Mouse (Mus musculus) adipose tissue, adult 10 weeks (tissue): ENCODE results near the gene Srp9. TPM values are rescaled to one million over a fixed set of nuclear protein-coding genes. Genes with fewer than 3 reads are reported as not detected.

ENCODE experiments used
- polyA plus RNA-seq: library from polyadenylated mRNA; stranded (reverse); fragments of 350-450 nt; fragmentation: Illumina TruSeq; extraction: RNeasy Lipid Tissue Mini Kit (QIAGEN cat#74804); gene quantifications from one replicate; pipeline ENCODE4 v1.2.3, GENCODE M21; 2014; ENCODE audit warnings: low read depth, low replicate concordance

Gene Srp9
- 117 TPM for polyA plus RNA-seq

GRCm38 (mm10) chr1:182124506-182124905, at the start of gene Srp9:
TSS of gene Srp9 (plus strand) at chr1:182124737.

GRCm38 (mm10) chr1:182164386-182164785, 39.8 kb downstream of the Srp9 start, which contains the start of gene Vmn1r1:
TSS of gene Vmn1r1 (minus strand) at chr1:182164486.

Other genes with a start within 250 kb of the Srp9 start
- 47.5 TPM for gene Enah, start 104.7 kb upstream of the Srp9 start, polyA plus RNA-seq
- not detected for gene Vmn1r1, start 39.7 kb downstream of the Srp9 start, polyA plus RNA-seq
- gene Degs1, start 158.1 kb downstream of the Srp9 start, polyA plus RNA-seq: 92.2 TPM
- 16.3 TPM for gene Fbxo28, start 216.9 kb downstream of the Srp9 start, polyA plus RNA-seq